Mouse (Mus musculus): ENCODE measurements around the gene Pcbp3.

The Pcbp3 gene

DNA sequence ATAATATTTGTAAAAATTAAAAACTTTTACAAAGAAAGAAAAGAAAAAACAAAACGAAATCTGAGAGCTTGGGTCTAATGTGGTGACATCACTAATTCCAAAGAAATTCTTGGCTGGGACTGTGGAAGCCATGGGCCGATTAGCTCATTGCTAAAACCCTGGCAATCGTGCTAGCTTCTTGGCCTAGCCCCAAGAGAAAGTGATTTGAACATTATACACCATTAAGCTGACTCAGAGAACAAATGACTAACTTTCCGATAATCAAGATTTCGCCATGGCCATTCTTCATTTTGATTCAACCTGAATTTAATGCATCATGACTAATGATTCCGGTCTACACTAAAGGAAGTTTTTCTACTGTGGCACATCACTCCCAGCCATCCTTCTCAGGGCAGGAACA lies 30.6 kb downstream of the Pcbp3 start:
- DNase-seq (ENCODE audit: low spot score in 2 of 2), result no peak

- no peak for DNase-seq (ENCODE audit: low spot score in 2 of 2)
Measured at GRCm38 (mm10) chr10:76924441-76924840, 37.2 kb downstream of the Pcbp3 start.

- DNase-seq (ENCODE audit: low spot score in 2 of 2), result no peak
Measured at GRCm38 (mm10) chr10:76918086-76918485, 43.6 kb downstream of the Pcbp3 start.

DNA sequence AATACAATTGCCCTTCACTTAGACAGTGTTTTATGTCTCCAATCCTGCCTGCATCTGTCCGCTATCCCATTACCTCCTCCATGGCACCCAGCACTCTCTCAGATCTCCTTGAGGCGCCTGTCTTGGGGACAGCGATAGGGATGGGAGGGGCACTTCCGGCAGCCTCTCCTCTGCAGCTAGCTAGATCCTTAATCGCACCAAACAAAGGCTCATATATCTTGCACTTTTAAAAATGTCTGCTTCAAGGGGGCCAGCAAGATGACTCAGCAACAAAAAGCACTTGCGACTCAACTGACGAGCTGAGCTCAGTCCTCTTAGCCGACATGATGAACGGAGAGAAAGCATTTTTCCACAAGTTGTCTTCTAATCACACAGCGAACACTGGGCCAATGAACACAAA lies 55.3 kb downstream of the Pcbp3 start:
- no peak for DNase-seq (ENCODE audit: low spot score in 2 of 2)

DNA sequence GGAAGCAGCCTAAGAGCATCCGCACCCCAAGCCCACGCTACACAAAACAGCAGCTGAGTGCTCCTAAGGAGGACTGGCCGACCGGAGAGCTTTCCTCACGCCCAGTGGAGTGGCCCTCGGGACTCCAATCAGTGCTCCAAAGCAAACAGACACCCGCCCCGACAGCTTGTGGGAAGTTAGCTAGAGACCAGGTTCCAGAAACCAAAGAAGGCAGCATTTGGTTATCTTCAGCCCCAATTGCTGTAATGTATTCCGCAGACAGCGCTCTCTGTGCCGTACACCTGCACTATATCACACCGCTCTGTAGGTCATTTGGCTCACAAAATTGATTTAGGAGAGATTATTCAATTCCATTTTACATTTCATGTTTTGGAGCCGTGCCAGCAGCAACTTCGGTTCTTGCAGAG lies 55.7 kb downstream of the Pcbp3 start:
- DNase-seq (ENCODE audit: low spot score in 2 of 2), result no peak

DNA sequence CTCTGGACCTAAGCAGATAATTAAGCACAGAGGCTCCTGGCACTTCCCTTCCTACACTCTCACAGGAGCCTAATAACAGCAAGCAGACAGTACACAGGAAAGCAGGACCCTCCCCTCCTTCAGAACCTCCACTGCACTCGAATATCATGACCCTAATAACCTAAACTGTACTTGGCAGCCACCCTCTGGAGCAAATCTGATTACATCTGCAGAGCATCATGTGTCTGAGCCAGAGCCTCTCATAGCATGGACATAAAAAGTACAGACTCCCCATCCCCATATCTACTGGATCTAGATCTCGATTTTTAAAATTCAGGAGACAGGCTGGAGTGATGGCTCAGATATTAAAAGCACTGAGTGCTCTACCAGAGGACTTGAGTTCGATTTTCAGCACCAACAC lies 58.0 kb downstream of the Pcbp3 start:
- DNase-seq (ENCODE audit: low spot score in 2 of 2), result no peak

GRCm38 (mm10) chr10:76903099-76903498 lies 58.6 kb downstream of the Pcbp3 start:
- DNase-seq (ENCODE audit: low spot score in 2 of 2), result no peak

DNA sequence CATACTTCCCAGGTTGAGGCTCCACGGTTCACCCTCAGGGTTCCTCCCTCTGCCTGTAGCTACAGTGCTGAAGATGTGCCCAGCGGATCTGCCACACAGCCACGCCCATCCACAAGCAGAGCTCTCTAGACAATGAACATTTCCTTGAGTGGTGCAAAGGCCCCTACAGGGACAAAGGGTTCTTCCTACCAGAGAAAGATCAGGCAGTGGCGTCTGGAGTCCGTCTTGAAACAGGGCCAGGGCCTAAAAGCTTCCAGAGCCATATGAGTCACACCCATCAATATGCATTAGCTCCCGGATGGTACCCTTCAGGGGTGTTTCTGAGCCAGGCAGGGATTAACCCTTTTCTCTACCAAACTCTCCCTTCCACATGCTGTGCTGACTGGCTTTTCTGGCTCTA lies 59.1 kb downstream of the Pcbp3 start:
- no peak for DNase-seq (ENCODE audit: low spot score in 2 of 2)

DNA sequence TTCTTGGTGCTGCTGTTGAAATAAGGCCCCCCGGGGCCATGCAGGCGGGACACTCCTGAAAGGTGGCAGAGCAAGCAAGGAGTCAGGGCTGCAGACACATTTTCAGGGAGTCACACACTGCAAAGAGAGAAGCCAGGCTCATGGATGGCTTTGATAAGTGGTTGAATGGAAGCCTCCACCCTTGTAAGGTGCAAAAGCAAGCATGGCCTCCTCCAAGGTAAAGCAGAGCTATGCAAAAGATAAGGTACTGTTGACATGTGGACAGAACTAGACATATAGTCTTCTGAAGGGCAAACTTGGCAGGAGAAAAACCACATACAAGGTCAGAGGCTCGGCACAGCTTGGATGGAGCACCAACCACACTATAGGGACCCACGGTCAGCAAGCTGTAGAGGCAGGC lies 63.3 kb downstream of the Pcbp3 start:
- DNase-seq (ENCODE audit: low spot score in 2 of 2), result no peak

DNA sequence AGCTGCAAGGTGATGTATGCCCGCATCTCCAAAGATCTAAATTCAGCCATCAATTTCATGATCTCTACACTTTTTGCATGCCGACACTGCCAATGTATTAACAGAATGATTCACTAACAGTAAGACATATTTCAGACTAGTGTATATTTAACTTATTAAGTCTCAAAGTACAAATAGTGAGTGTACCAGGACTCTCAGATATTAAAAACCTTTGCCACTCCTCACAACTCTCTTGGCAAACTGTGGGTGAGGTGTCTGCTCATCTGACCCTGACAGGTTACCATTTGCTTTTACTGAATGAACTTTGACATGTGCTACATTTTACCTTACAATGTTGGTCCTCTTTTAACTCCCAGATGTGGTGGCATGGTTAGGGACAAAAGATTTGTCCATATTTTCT lies 70.2 kb downstream of the Pcbp3 start:
- DNase-seq (ENCODE audit: low spot score in 2 of 2), result no peak

DNA sequence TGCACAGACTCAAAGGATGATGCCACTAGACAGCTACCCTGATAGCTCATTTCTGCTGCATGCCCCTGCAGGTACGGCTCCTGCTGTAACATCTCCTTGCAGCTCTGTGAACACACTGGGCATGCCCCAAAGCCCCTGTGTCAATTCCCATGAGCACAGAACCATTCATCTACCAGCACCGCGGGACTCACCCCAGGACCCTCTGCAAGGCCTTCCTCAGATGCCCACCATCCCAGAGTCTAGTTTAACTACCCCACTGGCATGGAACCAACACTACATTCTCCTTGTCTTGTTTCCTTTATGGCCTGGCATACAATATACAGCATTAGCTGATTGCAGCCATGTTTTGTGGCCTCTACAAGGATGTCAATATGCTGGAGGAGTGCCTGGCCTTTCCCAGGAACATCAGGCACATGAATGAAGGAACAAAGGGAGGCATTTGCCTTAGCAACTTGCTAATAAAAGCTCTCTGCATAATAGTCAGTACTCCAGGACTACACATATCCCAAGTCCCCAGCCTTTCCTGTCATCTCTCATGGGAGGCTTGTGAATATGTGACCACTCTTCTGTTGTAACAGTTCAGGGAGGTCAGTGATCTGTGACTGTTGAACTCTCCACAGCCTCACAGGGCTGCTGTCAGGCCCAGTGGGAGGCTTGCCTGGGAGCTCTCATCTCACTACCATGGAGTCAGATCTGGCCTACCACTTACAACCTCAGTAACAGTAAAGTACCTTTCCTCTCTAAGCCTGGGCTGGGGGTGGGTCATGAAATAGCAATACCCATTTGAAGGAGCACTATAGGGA lies 78.0 kb downstream of the Pcbp3 start:
- no peak for DNase-seq (ENCODE audit: low spot score in 2 of 2)

DNA sequence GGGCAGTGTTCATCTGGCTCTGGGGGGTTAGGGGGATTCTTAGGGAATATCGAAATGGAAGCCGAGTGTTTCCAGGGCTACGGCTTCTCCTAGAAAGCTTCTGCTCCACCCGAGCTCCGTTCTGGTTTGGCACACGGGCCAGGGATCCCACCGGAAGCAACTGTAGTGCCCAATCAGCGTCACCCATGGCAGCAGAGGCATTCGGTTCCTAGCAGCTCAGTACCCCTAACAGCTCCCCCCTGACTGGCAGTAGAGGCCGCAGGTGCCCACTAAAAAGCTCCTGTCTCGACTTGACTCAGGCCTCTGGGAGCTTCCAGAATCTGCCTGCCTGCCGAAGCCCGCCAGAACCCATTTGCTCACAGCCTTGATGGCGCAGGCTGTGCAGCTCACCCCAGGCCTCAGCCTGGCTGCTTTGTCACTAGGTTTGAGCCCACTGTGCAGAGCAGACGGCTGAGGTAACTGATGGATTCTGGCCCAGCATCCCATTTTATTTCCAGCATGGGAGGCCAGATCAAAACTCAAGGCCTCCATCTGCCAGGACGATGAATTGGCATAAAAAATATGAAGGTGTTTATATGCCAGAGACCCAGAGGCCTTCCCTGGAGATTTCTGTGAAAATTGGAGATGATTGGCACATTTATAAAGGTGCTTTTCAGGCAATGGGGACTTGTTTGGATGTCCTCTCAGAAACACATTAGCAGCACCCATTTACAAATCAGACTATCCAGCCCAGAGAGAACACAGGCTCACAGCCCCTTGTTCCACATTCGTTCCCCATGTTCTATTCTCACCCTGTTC lies 78.8 kb downstream of the Pcbp3 start:
- no peak for DNase-seq (ENCODE audit: low spot score in 2 of 2)

- DNase-seq (ENCODE audit: low spot score in 2 of 2), result no peak
Measured at GRCm38 (mm10) chr10:76881900-76882299, 79.8 kb downstream of the Pcbp3 start.

DNA sequence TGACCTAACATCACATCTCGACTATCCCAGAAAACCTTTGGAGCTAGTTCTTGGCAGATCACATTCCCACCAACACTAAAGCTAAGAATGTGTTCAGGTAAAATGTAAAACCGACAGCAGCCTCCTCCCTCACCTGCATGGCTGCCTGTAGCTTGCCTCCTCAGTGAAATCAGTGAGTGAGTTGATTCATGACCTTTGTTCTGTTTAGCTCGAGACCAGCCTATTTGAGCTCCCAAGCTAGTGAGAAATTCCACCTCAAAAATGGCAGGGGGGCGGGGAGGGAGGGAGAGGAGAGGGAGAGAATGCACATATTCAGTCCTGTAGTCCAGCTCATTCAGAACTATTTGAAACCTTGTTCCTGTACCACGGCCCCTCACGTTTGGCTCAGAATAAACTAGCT lies 86.4 kb downstream of the Pcbp3 start:
- no peak for DNase-seq (ENCODE audit: low spot score in 2 of 2)

DNA sequence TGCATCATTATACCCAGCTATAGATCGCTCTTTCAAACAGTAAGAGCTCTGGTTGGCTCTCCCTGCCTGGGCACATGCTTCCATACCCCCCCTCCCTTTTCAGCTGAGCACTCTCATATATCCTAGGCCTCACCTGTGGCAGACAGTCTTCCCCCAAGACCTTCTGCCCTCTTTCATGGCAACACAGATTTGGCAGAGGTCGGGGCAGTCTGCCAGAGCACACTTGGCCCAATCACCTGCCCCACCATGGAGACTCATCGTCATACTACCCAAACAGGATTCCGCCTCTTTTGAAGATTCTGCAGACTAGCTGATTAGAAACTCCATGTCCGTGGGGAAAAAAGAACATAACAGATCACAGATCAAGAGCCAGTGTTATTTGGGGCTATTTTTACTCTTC lies 86.8 kb downstream of the Pcbp3 start:
- DNase-seq (ENCODE audit: low spot score in 2 of 2), result no peak

DNA sequence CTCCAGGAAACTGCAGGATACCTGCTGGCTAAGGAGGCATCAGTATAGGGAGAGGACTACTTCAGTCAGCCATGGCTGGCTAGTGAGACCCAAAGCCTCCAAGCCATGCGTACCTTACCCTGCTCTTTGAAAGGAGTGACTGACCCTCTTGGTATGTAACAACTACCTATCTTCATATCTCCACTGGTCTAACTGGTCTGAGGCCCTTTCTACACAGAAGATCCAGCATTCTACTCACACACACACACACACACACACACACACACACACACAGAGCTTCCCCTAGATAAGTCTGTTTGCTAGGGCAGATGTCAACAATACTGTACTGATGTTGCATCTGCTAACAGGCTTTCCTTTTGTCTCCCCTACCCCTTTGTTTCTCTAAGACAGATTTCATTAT lies 87.3 kb downstream of the Pcbp3 start:
- no peak for DNase-seq (ENCODE audit: low spot score in 2 of 2)

DNA sequence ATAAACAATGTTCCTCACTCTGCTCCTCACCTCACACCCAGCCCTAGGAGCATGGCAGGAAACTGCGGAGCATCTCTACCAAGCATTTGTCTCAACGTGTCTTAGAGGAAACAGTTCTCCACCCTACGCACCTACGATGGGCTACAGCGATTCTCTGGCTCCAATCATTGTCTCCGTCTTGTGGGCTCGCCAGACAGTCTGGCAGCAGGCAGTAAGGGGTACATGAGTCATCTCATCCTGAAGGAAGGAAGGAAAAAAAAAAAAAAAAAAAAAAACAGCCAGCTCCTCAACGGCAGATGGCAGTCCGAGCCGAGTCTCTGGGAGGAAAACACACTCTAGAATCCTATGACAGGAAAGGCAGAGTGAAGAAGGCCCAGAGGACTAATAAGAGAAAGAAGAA lies 87.7 kb downstream of the Pcbp3 start:
- DNase-seq (ENCODE audit: low spot score in 2 of 2), result peak in 1 of 2 experiments; percentile 48

DNA sequence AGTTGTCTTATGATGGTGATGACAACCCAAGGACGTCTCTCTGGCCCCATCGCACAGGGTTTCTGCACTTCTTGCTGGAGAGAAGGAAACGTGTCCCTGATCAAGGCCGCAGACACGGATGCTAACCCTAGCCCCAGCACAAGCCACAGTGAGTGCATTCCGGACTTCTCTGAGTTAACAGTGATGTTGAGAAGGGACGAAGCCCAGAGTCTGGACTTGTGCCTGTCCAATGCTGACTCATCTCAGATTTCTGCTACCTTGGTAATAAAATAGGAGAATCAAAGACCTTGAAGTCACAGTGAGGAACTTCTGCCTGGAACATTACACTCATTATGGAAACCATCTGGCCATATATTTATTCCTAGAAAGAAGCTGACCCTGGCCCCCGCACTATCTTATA lies 89.0 kb downstream of the Pcbp3 start:
- no peak for DNase-seq (ENCODE audit: low spot score in 2 of 2)

DNA sequence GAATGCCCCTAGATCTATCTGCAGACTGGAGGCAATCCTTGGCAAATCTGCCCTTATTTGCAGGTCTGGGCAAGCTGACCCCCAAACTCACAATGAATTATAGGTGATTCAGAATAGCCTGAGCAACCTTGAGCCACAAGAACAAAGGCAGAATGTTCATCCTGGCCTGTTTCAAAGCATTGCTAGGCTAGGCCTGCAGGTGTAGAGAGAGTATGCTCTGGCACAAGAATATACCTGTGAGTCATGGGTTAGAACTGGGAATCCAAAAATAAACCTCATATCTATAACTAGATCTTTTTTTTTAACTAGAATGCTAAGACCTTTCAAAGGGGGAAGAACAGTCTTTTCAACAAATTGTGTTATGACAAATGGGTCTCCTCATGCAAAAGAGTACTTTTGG lies 95.8 kb downstream of the Pcbp3 start:
- no peak for DNase-seq (ENCODE audit: low spot score in 2 of 2)

- no peak for DNase-seq (ENCODE audit: low spot score in 2 of 2)
Measured at GRCm38 (mm10) chr10:76860998-76861397, 100.7 kb downstream of the Pcbp3 start.

DNA sequence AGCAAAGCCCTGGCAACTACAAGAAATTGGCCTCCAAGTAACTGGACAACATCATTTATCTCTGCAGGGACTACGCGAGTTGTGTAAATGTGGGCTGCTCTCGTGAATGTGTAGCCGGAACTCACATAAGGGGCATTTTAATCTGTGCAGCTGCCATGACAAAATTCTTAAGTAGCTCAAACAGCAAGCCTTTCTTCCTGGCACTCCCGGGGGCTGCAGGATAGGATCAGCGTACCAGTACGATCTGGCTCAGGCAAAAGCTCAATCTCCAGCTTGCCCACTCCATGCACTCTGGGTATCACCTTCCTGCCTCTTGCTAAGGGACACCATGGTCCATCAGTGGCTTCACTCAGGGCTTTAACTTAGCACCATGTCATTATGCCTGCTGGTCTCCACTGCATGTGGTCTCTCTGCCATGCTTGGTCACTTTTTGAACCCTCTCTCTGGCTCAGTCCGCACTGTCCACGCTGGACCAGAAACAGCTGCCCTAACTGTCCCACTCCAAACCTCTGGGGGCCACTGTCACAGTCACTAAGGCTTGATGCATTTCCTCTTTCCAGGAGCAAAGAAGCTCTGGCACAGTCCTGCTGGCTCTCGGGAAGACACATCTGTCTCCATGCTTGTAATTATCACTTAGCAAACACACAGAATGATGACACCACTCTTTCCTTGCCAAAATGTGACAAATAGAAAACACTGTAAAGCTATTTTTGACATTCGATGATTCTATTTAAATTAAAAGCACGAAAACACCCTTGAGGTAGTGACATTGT lies 102.1 kb downstream of the Pcbp3 start:
- DNase-seq (ENCODE audit: low spot score in 2 of 2), result no peak

GRCm38 (mm10) chr10:76857879-76858278 lies 103.8 kb downstream of the Pcbp3 start:
- no peak for DNase-seq (ENCODE audit: low spot score in 2 of 2)

GRCm38 (mm10) chr10:76846480-76846879 lies 115.2 kb downstream of the Pcbp3 start:
- DNase-seq (ENCODE audit: low spot score in 2 of 2), result no peak
